Comparison of ENCODE assay signal across 10 mouse cellular contexts in genomic region chr15:85249252-85249651, GRCm38 (mm10). TPM values are rescaled to one million over a fixed set of nuclear protein-coding genes. Genes with fewer than 3 reads are reported as not detected.
A peak's percentile ranks its signal among the peaks of the same experiment; 100 is the strongest.
DNase-seq lines count a peak whose midpoint lies in the region; ATAC-seq and TF ChIP-seq lines count a peak whose summit lies in the region.
"Had no signal": no experiment of that assay in that cellular context is flagged by ENCODE, and none has a peak within 500 bp of the region (broad histone marks: within the 10 kb centered on the region; RNA-seq: fewer than 3 reads in every experiment).

No protein-coding gene starts in this region.

- TF ChIP-seq POLR2A in ES-Bruce4 (IDR thresholded peaks at IDR 0.05; ENCODE audit: insufficient read depth, low read length), result no peak

- ATAC-seq in cerebellum, adult (ENCODE audit: insufficient number of reproducible peaks, low FRiP score, low TSS enrichment), result no peak

- H3K9ac ChIP-seq in ES-Bruce4 (ENCODE audit: low read depth, poor library complexity, severe bottlenecking), result no peak overlapping the region
- H3K9ac ChIP-seq: liver, embryonic 15.5 days had no signal

- intact Hi-C loops in heart, postnatal 10 days (cut with DNase I), result loop anchor here (1.0 kb wide), 1 partner anchor 98 kb away; no protein-coding TSS in a partner anchor

- H3K4me3 ChIP-seq in ES-Bruce4 (ENCODE audit: low read depth, low read length), result no peak overlapping the region
- H3K4me3 ChIP-seq: liver, embryonic 15.5 days had no signal

- no peaks in the 10 kb centered on the region for H3K4me1 ChIP-seq in ES-Bruce4 (ENCODE audit: control insufficient read depth, insufficient read depth, low read length)
- H3K4me1 ChIP-seq: liver, embryonic 15.5 days had no signal

- TF ChIP-seq EP300 in ES-Bruce4 (IDR thresholded peaks at IDR 0.05; ENCODE audit: insufficient read depth, low read depth, low read length), result no peak

- DNase-seq in cerebellum, adult 11 months, result peak; percentile 12
- peak; percentile 41 to 63 for DNase-seq in cerebellum, postnatal 25 days
- peak; percentile 76 to 82 for DNase-seq in heart, postnatal 10 days
- DNase-seq in kidney, postnatal 4 days, result peak; percentile 50 to 71
- DNase-seq in lung, postnatal 14 days, result peak; percentile 76
- peak; percentile 31 for DNase-seq in testis, postnatal 14 days (ENCODE audit: low spot score)

- H3K27ac ChIP-seq in ES-Bruce4 (ENCODE audit: insufficient read depth, low read length), result no peak overlapping the region
- H3K27ac ChIP-seq: liver, embryonic 15.5 days had no signal

- peak; percentile 57 for TF ChIP-seq CTCF in ES-Bruce4 (IDR thresholded peaks at IDR 0.05; ENCODE audit: low read depth, low read length)

- H3K36me3 ChIP-seq in ES-Bruce4 (ENCODE audit: control insufficient read depth, insufficient read depth, low read length, poor library complexity, severe bottlenecking), result no peaks in the 10 kb centered on the region
- H3K36me3 ChIP-seq: G1E; liver, embryonic 15.5 days had no signal

- no peaks in the 10 kb centered on the region for H3K27me3 ChIP-seq in ES-Bruce4 (ENCODE audit: control insufficient read depth, insufficient read depth, low read length, poor library complexity, severe bottlenecking)
- H3K27me3 ChIP-seq: liver, embryonic 15.5 days had no signal

- no peaks in the 10 kb centered on the region for H3K9me3 ChIP-seq in ES-Bruce4 (replicated peaks; ENCODE audit: control insufficient read depth, insufficient read depth, low read length, poor library complexity, severe bottlenecking)
- H3K9me3 ChIP-seq: liver, embryonic 15.5 days had no signal

RNA-seq across cellular contexts. Expression of gene Fbln1, which starts 43.5 kb away (rescaled TPM):
- polyA plus RNA-seq in ES-Bruce4 (2011; ENCODE audit: insufficient read depth, insufficient read length, low read depth, missing spikeins), result 48.1 and 51.7 TPM in 2 replicates
- total RNA-seq in heart, postnatal 10 days (2021), result 10 to 100 TPM; 76.2 to 79.6 TPM
- polyA plus RNA-seq: G1E had no signal

Comparison
In these comparisons a context has a peak if more than half of its experiments do, and no peak if none do; other contexts are left out.
1. DNase-seq: peak in every context shown above with its lines; median percentile 79 in heart, postnatal 10 days; 76 in lung, postnatal 14 days; 60 in kidney, postnatal 4 days; 52 in cerebellum, postnatal 25 days; 31 in testis, postnatal 14 days; 12 in cerebellum, adult 11 months.